Mouse (Mus musculus) olfactory bulb, adult 2 months (tissue): ENCODE measurements at regions not wholly inside any gene's neighbourhood (a gene's known extent, or its start where the extent isn't known, plus 50 kb on each side); places are given as distances from the start of the nearest gene placed in this dataset.

Experiments
- H3K27ac ChIP-seq: fragments of 200-500 bp; 2 replicates; pipeline ENCODE4 v1.5.1; 2012; ENCODE audit warnings: low read depth, low read length; ENCODE audit not compliant: insufficient read depth
- H3K4me1 ChIP-seq: fragments of 200-500 bp; 2 replicates; pipeline ENCODE4 v1.6.1; 2012; ENCODE audit warnings: low read length; ENCODE audit not compliant: control insufficient read depth, insufficient read depth
- H3K4me3 ChIP-seq: fragments of 200-500 bp; 2 replicates; pipeline ENCODE4 v1.5.1; 2012; ENCODE audit warnings: mild to moderate bottlenecking, low read depth, low read length, moderate library complexity; ENCODE audit not compliant: insufficient read depth
- CTCF ChIP-seq: fragments of 200-500 bp; IDR thresholded peaks from 2 replicates; pipeline ENCODE4 v1.5.1; 2012; ENCODE audit warnings: low read depth, mild to moderate bottlenecking, low read length, moderate library complexity; ENCODE audit not compliant: insufficient read depth
- POLR2A ChIP-seq: fragments of 200-500 bp; IDR thresholded peaks from 2 replicates; pipeline ENCODE4 v1.6.1; 2012; ENCODE audit warnings: mild to moderate bottlenecking, low read depth, low read length, moderate library complexity; ENCODE audit not compliant: insufficient read depth
- WGBS: fragments of 180-500 bp; shearing (Covaris S2); methylation state at CpG from one replicate; pipeline ENCODE4 v1.1.7; 2018; 5-methylcytosine and 5-hydroxymethylcytosine counted together

GRCm38 (mm10) chr10:92163851-92164647, 558.2 kb downstream of the Nedd1 start:
- 61% methylated on average over 12 of the region's 12 CpGs for WGBS
- H3K27ac ChIP-seq: 0 out of 2 replicates have a peak overlapping the region, but pooled peaks have one; percentile 53
- peak overlapping the region; percentile 33 for H3K4me3 ChIP-seq
- peaks cover 4% of the 10 kb centered on the region; the same call in 1 of the 2 replicates for H3K4me1 ChIP-seq
- no peak for TF ChIP-seq POLR2A

- H3K27ac ChIP-seq: no peak overlapping the region; the same call in 1 of the 2 replicates
- no peak for TF ChIP-seq POLR2A
- H3K4me1 ChIP-seq: peaks cover 4% of the 10 kb centered on the region; the same call in 1 of the 2 replicates
- H3K4me3 ChIP-seq: no peak overlapping the region
- WGBS: 31% methylated on average over 7 of the region's 7 CpGs
Observed at GRCm38 (mm10) chr10:92163071-92163504, 559.1 kb downstream of the Nedd1 start.

- H3K4me3 ChIP-seq: peak overlapping the region; percentile 75
- TF ChIP-seq POLR2A: no peak
- TF ChIP-seq CTCF: no peak
- H3K4me1 ChIP-seq: peaks cover 4% of the 10 kb centered on the region; the same call in 1 of the 2 replicates
- peak overlapping the region; percentile 70 for H3K27ac ChIP-seq
- WGBS: under 1% methylated on average over 29 of the region's 29 CpGs
Observed at GRCm38 (mm10) chr10:92162473-92163011, 559.7 kb downstream of the Nedd1 start.

- H3K4me3 ChIP-seq: peak overlapping the region; percentile 10
- H3K27ac ChIP-seq: no peak overlapping the region
- peaks cover 4% of the 10 kb centered on the region; the same call in 1 of the 2 replicates for H3K4me1 ChIP-seq
- 24% methylated on average over 9 of the region's 9 CpGs for WGBS
- TF ChIP-seq CTCF: no peak
- no peak for TF ChIP-seq POLR2A
Observed at GRCm38 (mm10) chr10:92161501-92161900, 560.7 kb downstream of the Nedd1 start.

GRCm38 (mm10) chr10:92146263-92146662, 576.0 kb downstream of the Nedd1 start:
- 90% methylated on average over 3 of the region's 3 CpGs for WGBS
- H3K4me3 ChIP-seq: no peak overlapping the region
- TF ChIP-seq POLR2A (no peak), CTCF (no peak)
- H3K4me1 ChIP-seq: no peaks in the 10 kb centered on the region
- H3K27ac ChIP-seq: no peak overlapping the region

GRCm38 (mm10) chr10:92135521-92135920, 586.7 kb downstream of the Nedd1 start:
- Histone ChIP-seq H3K4me1 (no peaks in the 10 kb centered on the region), H3K4me3 (no peak overlapping the region), H3K27ac (no peak overlapping the region)
- 85% methylated on average over 5 of the region's 5 CpGs for WGBS
- TF ChIP-seq POLR2A (no peak), CTCF (no peak)

- WGBS: 63% methylated on average over 2 of the region's 2 CpGs
- no peak for TF ChIP-seq POLR2A
- Histone ChIP-seq H3K4me1 (no peaks in the 10 kb centered on the region), H3K4me3 (no peak overlapping the region), H3K27ac (no peak overlapping the region)
Observed at GRCm38 (mm10) chr10:92112790-92113189, 609.4 kb downstream of the Nedd1 start.

- no peak overlapping the region for H3K4me3 ChIP-seq
- WGBS: 88% methylated on average over 6 of the region's 6 CpGs
- H3K4me1 ChIP-seq: no peaks in the 10 kb centered on the region
- TF ChIP-seq CTCF (no peak), POLR2A (no peak)
- H3K27ac ChIP-seq: no peak overlapping the region
Observed at GRCm38 (mm10) chr10:92106331-92106730, 615.9 kb downstream of the Nedd1 start.

- no peak for TF ChIP-seq CTCF
- H3K27ac ChIP-seq: no peak overlapping the region
- no peaks in the 10 kb centered on the region for H3K4me1 ChIP-seq
- 90% methylated on average over 9 of the region's 9 CpGs for WGBS
- H3K4me3 ChIP-seq: no peak overlapping the region
Observed at GRCm38 (mm10) chr10:92103887-92104286, 618.3 kb downstream of the Nedd1 start.

- WGBS: 80% methylated on average over 4 of the region's 4 CpGs
- no peak overlapping the region for H3K4me3 ChIP-seq
- TF ChIP-seq CTCF (no peak), POLR2A (no peak)
- no peak overlapping the region for H3K27ac ChIP-seq
- H3K4me1 ChIP-seq: no peaks in the 10 kb centered on the region
Observed at GRCm38 (mm10) chr10:92102755-92103154, 619.5 kb downstream of the Nedd1 start.
